Mouse (Mus musculus) testis, postnatal 10 days (tissue): Measurements from ENCODE around the gene Ccdc62.
A peak's percentile ranks its signal among the peaks of the same experiment; 100 is the strongest.

Experiments used
- DNase-seq: peaks from one replicate; pipeline ENCODE4 v3.0.0; 2021; ENCODE audit warnings: low spot score

The Ccdc62 gene

DNA sequence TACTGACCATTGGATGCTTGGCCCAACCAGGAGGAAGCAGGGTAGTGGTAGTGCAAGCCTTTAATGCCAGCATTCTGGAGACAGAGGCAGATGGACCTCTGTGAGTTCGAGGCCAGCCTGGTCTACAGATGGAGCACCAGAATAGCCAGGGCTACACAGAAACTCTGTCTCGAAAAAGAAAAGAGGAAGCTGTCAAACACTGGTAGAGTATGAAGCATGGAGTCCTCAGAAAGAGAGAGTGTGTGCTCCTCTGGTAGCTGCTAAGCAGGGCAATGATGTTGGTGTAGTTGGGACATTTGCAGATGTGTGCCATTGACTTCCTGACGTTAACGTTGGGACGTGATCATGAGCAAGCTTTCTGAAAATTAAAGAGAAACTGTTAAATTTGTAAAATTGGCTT is 8.0 kb downstream of the Ccdc62 start:
- DNase-seq = no peak

DNA sequence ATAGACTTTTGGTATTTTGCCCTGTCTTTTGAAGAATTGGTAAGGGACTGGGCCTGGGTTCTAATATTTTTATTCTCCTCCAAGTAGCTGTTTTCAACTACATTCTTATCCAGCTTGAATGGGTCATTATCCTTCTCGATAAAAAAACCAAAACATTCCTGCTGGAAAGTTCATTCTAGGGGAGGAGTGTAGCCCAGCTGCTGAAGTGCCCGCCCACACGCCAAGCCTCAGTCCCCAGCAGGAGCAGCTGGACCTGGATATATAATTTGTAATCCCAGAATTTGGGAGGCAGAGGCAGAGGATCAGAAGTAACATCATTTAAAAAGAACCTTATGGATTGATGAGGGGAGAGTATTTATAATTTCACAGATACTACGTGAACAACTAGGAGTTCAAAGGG is 16.1 kb downstream of the Ccdc62 start:
- no peak for DNase-seq

- no peak for DNase-seq
Observed at GRCm38 (mm10) chr5:123947041-123947761, 16.7 kb downstream of the Ccdc62 start.

DNA sequence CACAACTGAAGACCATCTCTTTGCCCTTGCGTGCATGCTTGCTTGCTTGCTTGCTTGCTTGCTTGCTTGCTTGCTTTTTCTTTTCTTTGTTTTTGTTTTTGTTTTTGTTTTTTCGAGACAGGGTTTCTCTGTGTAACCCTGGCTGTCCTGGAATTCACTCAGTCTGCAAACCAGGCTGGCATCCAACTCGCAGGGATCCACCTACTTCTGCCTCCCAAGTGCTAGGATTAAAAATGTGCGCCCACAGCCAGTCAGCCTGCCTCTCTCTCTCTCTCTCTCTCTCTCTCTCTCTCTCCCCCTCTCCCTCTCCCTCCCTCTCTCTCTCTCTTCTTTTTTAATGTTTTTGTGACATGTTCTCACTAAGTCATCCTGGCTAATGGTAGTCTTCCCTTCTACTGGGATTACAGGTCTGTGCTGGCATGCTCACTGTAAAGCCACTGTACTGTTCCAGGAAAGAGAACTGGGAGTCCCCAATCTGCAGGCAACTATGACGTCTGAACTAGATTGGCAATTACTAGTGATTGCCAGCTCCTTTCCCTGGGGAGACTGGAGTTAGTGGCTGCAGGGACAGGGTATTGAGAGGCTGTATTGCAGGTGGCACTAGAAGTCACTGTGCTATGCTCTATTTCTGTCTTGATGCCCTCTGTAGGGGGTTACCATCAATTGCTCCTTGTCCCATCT is 22.0 kb downstream of the Ccdc62 start:
- DNase-seq = no peak

- DNase-seq = no peak
Observed at GRCm38 (mm10) chr5:123957213-123957612, 26.7 kb downstream of the Ccdc62 start.

GRCm38 (mm10) chr5:123959018-123959417 is 28.5 kb downstream of the Ccdc62 start:
- no peak for DNase-seq

GRCm38 (mm10) chr5:123960129-123960528 is 29.6 kb downstream of the Ccdc62 start:
- no peak for DNase-seq

DNA sequence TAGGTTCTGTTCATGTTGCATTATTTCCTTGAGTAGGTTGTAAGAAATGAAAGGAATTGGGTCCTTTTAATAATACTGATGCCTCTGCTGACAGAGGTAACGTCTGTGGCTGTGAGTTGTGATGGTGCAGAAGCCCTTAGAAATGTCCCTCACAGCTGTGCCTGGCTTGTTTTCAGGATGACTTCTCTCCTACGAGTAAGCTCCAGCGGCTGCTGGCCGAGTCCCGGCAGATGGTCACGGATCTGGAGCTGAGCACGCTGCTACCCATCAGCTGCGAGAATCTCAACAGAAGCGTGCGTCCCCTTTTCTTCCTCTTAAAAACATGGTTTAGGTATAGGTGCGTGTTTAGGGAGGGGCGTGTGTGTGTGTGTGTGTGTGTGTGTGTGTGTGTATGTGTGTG is 30.6 kb downstream of the Ccdc62 start:
- no peak for DNase-seq

DNA sequence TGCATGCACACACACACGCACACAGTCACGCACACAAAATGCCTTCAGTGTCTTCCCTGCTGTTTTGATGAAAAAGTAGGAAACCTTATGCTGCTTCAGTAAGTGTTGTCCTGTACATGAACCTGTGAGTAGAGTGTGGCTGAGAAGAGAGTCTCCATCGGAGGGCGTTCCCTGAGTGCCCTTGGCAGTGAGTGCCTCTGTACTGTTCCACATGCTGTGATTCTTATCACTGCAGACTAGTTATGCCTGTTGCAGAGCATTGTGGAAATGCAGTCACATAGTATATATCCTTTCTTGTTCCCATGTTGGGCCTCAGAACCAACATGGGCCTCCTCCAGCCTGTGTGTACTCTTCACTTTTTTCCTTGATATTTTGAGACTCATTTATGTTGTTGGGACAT is 33.7 kb downstream of the Ccdc62 start:
- DNase-seq = no peak

DNA sequence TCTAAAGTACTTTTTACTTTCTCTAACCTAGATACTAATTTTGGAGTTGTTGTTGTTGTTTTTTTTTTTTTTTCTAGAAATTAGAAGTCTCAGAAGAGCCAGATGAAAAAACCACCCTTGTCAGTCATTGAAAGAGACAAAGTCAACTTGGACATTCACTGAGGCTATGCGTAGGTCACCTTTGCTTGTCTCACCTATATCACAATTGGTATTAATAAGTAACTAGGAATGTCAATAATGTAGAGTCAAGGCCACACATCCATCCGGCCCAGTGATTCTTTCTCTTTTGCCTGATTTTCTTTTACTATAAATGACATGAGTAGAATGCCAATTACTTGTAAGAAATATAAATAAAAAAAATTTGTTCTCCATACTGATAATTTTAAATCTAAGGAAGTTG is 36.3 kb downstream of the Ccdc62 start:
- DNase-seq = no peak

DNA sequence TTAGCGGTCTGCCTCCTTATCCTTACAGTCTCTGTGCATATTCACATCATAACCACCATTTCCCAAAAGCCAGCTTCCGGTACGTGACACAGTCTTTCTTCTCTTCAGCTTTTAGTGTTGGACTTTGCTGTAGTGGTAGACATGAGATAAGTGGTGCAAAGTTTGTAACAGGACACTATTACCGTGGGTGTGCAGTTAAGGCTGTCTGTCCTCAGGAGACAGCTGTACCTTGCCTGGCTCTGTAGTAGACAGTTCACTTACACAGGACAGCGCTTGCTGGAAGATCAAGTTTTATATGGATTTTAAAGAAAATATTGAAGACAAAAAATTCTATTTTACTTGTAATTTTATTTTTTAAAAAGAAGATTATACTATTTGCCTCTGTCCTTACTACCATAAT is 38.0 kb downstream of the Ccdc62 start:
- DNase-seq = no peak

DNA sequence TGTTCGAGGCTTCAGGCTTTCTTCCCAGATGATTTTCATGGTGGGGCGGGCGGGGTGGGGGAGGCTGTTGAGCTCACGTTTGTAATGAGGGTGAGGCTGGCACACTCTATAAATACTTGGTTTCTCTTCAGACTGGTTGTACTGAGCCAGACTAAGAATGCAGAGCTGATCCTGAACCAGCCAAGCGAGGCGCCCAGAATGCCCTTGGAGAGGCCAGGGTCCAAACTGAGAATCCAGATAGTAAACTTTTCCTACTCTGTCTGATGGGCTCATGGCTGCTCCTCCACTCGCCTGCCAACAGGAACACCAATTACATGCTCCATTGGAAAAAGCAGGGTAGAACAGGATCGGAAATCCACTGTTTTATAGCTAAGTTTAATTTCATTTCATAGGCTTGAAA is 38.7 kb downstream of the Ccdc62 start:
- DNase-seq = no peak

GRCm38 (mm10) chr5:123970576-123970975 is 40.1 kb downstream of the Ccdc62 start:
- DNase-seq = no peak

DNA sequence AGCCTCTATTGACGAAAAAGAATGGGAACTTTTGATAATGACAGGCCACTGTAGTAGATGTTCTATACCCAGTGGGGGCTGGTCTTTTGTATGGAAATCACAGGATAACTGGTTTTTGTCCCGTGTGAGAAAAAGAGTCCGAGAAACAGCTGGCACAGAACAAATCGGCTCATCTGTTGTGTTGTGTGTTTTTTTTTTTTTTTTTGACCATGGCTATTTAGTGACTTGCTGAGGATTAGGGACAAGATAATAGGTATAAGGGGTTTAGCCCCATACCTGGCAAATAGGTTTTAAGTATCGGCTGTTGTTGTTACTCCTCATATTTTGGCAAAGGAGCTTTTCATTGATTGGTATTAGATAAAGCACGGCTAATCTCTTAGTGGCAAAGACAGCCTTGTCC is 42.0 kb downstream of the Ccdc62 start:
- no peak for DNase-seq

DNA sequence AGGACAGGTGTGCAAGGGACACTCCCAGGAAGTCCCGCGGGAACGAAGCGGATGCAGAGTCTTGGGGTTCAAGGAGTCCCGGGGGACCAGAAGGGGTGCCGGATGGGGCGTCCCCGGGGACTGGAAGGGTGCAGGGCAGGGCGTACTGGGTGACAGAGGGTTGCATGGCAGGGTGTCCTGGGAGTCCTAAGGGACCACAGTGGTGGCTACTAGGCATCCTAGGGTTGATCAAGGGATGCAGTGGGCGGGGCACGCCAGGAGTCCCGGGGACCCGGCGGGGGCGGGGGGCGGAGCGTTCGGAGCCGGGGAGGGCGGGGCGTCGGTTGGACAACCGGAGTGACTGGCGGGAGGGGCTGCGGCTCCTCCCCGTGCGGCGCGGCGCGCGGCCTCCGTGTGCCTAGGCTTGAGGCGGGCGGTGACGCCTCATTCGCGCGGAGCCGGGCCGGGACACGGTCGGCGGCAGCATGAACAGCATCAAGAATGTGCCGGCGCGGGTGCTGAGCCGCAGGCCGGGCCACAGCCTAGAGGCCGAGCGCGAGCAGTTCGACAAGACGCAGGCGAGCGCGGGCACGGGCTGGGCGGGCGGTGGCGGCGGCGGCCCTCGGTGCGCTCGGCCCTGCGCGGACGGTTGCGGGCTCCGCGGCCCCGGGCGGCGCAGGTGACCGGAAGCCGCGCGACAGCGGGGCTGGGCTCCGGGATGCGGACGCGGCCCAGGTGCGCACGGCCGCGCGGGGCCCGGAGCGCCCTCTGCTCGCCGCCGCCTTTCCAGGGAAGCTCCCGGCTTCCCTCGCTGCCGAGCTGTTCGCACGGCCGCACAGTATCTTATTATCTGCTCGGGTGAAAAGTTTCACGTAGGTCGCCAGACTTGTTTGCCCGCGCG is 43.1 kb downstream of the Ccdc62 start, which contains the start of gene Hip1r:
Gene Hip1r (plus strand): TSS at position 330 of the 880 bp plus-strand sequence.
- peak; percentile 81 for DNase-seq

- DNase-seq = no peak
Observed at GRCm38 (mm10) chr5:123974179-123974485, 43.7 kb downstream of the Ccdc62 start.

- no peak for DNase-seq
Observed at GRCm38 (mm10) chr5:123974616-123975111, 44.2 kb downstream of the Ccdc62 start.

DNA sequence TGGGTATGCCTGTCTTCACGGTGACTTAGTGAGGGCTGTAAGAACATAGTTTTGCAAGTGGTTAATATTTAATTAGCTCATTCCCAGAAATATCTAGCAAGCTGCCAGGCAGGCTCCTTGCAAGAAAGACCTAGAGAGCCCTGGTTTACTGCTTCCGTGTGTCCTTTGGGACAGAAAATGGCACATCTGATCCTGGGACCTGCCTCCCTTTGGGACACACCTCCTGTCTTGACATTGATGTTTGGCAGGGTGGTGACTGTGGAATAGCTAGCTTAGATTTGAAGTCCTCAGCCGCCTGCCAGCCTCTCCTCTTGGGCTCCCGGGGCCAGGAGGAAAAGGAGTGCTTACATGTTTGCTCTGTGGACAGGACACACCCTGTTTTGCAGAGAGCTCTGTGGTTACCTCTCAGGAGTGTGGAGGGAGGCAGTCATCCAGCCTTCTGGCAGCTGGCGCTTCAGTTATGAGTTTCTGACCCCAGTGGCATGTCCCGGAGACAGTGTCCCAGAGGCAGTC is 45.2 kb downstream of the Ccdc62 start:
- DNase-seq = no peak

DNA sequence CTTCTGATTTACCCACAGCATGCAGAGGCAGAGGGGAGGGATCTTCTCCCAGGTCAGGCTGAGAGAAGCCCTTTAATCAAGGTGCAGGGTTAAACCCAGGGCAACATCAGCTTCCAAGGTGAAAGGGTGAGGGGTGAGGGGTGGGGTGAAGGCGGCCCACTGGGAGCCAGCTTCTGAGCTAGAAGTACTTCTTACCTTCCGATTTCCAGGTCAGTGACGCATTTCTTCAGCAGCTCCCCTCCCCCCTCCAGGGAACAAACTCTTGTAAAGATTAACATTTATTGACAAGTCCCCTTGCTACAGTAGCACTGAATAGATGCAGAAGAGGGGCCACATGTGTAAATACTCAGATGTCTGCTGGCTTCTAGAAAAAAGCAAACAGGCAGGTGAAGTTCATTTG is 46.8 kb downstream of the Ccdc62 start:
- DNase-seq = no peak

GRCm38 (mm10) chr5:123978131-123978530 is 47.7 kb downstream of the Ccdc62 start:
- DNase-seq = no peak

- DNase-seq = no peak
Observed at GRCm38 (mm10) chr5:123979221-123979979, 48.9 kb downstream of the Ccdc62 start.

GRCm38 (mm10) chr5:123979980-123980369 is 49.5 kb downstream of the Ccdc62 start:
- DNase-seq = no peak
